Mouse (Mus musculus): Measurements from ENCODE around the gene Zdhhc6.

Gene Zdhhc6

GRCm38 (mm10) chr19:55315452-55316108, at the start of gene Zdhhc6:
TSS of gene Zdhhc6 (minus strand) at chr19:55316032.
- peak; percentile 97 for DNase-seq

GRCm38 (mm10) chr19:55362606-55363005, 46.8 kb upstream of the Zdhhc6 start:
- no peak for DNase-seq

GRCm38 (mm10) chr19:55350673-55351378, 35.0 kb upstream of the Zdhhc6 start:
- no peak for DNase-seq

GRCm38 (mm10) chr19:55348187-55348586, 32.4 kb upstream of the Zdhhc6 start:
- DNase-seq, result no peak

- DNase-seq, result no peak
Measured at GRCm38 (mm10) chr19:55343274-55343673, 27.4 kb upstream of the Zdhhc6 start.

- DNase-seq, result no peak
Measured at GRCm38 (mm10) chr19:55342423-55342822, 26.6 kb upstream of the Zdhhc6 start.

GRCm38 (mm10) chr19:55341377-55341776, 25.5 kb upstream of the Zdhhc6 start:
- no peak for DNase-seq

- DNase-seq, result no peak
Measured at GRCm38 (mm10) chr19:55340521-55340920, 24.7 kb upstream of the Zdhhc6 start.

GRCm38 (mm10) chr19:55337664-55338063, 21.8 kb upstream of the Zdhhc6 start:
- DNase-seq, result peak; percentile 14

- DNase-seq, result peak; percentile 28
Measured at GRCm38 (mm10) chr19:55337066-55337465, 21.2 kb upstream of the Zdhhc6 start.

- peak; percentile 83 for DNase-seq
Measured at GRCm38 (mm10) chr19:55336441-55336840, 20.6 kb upstream of the Zdhhc6 start.

- DNase-seq, result peak; percentile 8
Measured at GRCm38 (mm10) chr19:55335881-55336280, 20.0 kb upstream of the Zdhhc6 start.

- peak; percentile 89 for DNase-seq
Measured at GRCm38 (mm10) chr19:55332641-55333268, 16.9 kb upstream of the Zdhhc6 start.

GRCm38 (mm10) chr19:55331776-55332175, 15.9 kb upstream of the Zdhhc6 start:
- peak; percentile 40 for DNase-seq

- DNase-seq, result no peak
Measured at GRCm38 (mm10) chr19:55327510-55327909, 11.7 kb upstream of the Zdhhc6 start.

- peak; percentile 71 for DNase-seq
Measured at GRCm38 (mm10) chr19:55322604-55323003, 6.8 kb upstream of the Zdhhc6 start.

GRCm38 (mm10) chr19:55319521-55319920, 3.7 kb upstream of the Zdhhc6 start:
- DNase-seq, result peak; percentile 56

GRCm38 (mm10) chr19:55319036-55319435, 3.2 kb upstream of the Zdhhc6 start:
- peak; percentile 40 for DNase-seq

GRCm38 (mm10) chr19:55316901-55317300, 1.1 kb upstream of the Zdhhc6 start:
- peak; percentile 58 for DNase-seq

GRCm38 (mm10) chr19:55316109-55316714, 380 bp upstream of the Zdhhc6 start, which contains the start of gene Vti1a:
TSS of gene Vti1a (plus strand) at chr19:55316295.
- DNase-seq, result peak; percentile 98

- peak; percentile 15 for DNase-seq
Measured at GRCm38 (mm10) chr19:55313649-55314048, 2.2 kb downstream of the Zdhhc6 start.

- DNase-seq, result peak; percentile 60
Measured at GRCm38 (mm10) chr19:55311874-55312273, 4.0 kb downstream of the Zdhhc6 start.

GRCm38 (mm10) chr19:55305024-55305423, 10.8 kb downstream of the Zdhhc6 start:
- no peak for DNase-seq
